Mouse (Mus musculus) liver, embryonic 14.5 days (tissue): ENCODE results near the gene Trim14.

Source experiments
- CTCF ChIP-seq: IDR thresholded peaks from 2 replicates; pipeline ENCODE4 v1.5.1; 2016; ENCODE audit warnings: antibody characterized with exemption, low read depth, control low read depth
- EP300 ChIP-seq: IDR thresholded peaks from 2 replicates; pipeline ENCODE4 v1.6.1; 2016; ENCODE audit warnings: antibody characterized with exemption, low read depth

- no peak for TF ChIP-seq CTCF
- TF ChIP-seq EP300: no peak
These were observed 5.8 kb upstream of the Trim14 start for GRCm38 (mm10) chr4:46541707-46542106.
